Mouse (Mus musculus) left cerebral cortex, adult 9 months (tissue): Measurements from ENCODE around the gene Cep112.
"Not testable (repeated sequence)": the region's sequence is repeated elsewhere in the genome, so short reads cannot be mapped to it uniquely, and the experiment has no call there.

Experiments used
- DNase-seq, 2 experiments: peaks; one replicate each; pipeline ENCODE4 v3.0.0; 2022; ENCODE audit warnings: low spot score in 2 of 2

Gene Cep112

DNA sequence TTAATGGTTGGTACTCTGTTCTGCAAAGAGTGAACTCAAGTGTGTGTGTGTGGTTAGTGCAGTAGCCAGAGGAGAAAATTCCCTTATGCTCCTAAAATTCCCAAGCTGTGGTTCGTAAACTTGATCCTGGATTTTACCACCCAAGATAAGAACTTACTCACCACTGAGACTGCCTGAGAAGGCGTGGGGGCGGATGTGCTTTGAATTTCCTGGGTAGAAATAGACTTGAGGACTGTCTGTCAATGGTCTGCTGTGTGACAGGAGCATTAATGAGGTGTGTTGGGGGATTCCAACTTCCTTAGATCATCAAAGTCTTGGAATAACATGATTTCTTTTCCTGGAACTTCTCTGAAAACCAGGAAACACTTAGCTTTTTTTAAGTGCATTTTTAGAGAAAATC, 374.7 kb downstream of the Cep112 start:
- peak in 1 of 2 experiments; percentile 10 for DNase-seq

DNA sequence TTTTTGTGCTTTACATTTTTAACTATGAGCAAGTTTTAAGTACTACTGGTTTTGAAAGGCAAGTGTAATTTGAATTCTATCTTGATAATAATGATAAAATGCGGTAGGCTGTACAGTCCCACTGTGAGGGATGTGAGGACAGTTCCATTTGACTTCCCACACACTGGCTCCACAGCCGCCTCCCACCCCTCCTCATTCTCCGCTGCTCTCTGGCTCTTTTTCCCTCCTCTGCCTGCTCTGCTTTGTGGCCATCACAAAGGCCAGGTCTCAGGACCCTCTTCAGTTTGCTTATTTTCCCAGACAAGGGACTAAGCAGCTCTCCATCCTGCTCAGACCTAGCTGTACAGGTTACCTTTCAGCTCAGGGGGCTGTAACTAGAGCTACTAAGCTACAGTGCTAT, 379.0 kb downstream of the Cep112 start:
- DNase-seq = no peak

DNA sequence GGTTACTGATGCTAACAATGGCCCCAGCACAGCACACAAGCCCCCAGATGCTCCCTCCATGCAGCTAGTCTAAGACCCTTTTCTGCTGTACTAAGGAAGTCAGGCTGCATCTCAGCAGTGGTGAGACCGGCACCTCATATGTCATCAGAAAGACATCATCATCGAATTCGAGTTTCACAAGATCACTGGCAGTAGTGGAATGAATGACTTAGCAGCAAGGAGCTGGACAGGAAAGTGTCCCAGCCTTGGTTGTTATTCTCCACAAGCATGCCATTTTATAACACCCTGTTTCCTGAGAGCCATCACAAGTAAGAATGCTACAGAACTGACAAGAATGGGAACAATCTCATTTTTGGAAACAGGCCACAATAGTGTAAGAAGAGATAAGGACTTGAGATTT, 381.0 kb downstream of the Cep112 start:
- DNase-seq = no peak

DNA sequence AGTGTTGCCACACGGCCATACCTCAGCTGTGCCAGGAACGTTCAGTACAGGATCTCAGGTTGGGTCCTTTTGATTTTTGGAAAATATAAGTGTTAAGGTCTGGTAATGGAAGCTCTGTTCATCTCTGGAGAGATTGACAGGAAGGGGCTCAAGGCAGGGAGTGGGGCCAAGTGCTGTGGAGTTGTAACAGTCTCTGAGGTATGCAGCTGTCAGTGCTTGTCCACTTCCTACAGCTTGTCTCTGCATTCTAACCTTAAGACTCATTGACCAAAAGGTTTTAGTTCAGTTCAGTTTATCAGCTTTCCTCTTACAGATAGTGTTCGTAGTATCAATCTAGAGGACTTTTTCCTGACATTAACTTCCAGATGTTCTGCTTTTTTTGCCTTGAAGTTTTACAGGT, 384.6 kb downstream of the Cep112 start:
- DNase-seq = no peak

DNA sequence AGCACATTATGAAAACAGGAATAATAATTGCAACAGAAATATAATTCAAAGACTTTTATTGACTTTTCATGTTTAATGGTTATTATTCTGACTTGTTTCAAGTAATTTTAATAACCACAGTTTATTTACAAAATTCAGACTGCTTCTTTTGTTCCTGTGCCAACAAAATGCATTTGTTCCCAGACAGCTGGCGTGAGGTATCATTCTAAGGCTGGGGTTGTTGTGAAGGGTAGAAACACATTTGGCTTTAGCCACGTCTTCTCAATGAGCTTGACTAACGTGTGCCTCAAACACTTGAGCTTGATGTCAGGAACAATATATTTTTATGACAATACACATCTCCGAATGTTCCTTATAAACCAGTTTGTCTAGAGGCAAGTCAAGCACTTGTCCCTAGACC, 396.8 kb downstream of the Cep112 start:
- DNase-seq = no peak

DNA sequence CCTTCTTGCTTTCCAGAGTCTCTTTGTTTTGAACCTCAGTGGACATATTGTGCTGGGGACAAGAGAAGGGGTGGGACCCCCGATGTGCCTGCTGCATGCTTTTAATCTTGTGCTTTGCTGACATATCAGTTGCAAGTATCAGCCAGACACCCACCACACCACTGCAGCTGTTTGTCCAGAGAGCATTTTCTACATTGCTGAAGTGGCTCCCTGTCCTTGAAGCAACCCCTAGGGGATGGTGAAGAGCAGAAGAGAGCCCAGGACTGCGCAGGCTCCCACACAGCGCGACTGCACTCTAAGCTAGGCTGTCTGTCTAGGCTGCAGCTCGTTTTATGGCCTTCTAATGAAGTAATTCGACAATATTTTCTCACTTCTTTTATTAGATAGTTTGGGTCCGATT, 397.3 kb downstream of the Cep112 start:
- no peak for DNase-seq

DNA sequence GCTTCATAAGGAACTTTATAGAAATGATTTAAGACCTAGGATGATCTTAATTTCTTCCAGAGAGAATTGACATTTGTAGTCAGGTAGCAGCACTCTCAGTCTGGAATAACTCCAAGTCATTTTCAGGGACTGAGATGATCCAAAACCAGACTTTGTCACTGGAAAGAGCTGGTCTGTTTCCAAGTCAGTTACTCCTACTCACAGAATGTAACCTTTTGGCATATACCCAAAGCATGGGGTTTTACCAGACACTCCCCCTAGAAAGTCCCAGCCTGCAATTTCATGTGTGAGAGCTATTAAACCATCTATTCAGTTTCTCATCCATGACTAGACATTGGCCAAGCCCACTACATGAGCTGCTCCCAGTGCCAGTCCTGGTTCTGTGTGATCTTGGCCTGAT, 402.3 kb downstream of the Cep112 start:
- DNase-seq = no peak

DNA sequence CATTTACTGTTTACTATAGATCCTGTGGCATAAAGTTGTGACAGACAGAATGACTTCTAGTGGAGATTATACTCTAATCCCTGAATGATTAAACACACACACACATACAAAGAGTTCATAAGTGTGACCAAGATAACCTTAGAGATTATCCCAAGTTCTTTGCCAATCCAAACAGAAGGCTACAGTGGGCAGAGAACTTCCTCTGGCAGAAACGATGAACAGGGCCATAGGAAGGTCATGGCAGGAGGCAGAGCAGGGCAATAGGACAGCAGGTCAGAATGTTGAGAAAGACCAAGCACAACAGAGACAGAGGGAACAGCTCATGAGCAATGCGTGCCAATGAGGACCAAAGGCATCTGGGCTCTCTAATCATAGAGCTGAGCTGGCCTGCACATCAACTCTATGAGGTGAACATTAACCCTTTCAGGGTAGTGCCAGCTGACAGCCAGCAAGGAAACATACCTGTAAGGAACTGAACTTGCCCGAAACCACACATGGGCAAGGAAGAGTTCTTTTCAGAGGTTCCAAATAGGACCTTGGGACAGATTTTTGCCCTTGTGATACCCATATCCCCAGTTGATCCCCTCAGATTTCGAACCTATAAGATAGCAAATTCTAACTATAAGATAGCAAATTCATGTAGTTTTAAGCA, 403.5 kb downstream of the Cep112 start:
- DNase-seq = no peak

DNA sequence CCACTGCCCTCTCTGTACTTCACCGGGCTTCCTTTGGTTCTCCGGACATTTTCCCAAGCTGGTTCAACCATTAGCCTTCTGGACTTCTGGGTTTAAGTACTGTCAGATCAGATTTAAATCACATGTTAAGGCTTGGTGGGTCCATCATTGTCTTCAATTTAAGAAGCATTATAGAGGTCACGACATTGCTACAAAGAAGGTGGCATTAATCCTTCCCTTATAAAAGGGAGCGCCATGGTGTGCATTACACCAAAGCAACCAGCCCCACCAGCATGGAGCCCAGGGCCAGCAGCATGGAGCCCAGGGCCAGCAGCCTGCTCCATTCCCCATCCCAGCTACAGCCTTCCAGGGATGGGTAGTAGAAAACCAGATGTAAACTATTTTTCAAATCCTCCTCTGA, 411.7 kb downstream of the Cep112 start:
- no peak for DNase-seq

DNA sequence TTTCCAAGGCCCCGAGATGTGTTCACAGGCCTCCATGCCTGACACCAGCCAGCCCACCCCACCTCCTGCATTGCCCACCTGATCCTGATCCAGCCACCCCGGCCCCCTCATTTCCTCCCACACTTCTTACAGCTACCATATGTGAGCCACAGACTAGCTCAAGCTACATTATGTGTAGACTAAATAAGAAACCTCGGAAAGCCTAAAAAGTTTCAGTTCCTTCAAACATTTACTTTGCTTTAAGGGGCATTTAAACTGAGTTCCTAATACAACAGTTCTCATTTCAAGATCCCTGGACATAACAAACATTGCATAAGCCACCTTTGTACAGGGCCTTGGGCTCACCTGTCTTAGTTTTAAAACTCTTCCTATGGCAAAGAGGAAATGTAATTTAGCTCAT, 415.2 kb downstream of the Cep112 start:
- DNase-seq = no peak

DNA sequence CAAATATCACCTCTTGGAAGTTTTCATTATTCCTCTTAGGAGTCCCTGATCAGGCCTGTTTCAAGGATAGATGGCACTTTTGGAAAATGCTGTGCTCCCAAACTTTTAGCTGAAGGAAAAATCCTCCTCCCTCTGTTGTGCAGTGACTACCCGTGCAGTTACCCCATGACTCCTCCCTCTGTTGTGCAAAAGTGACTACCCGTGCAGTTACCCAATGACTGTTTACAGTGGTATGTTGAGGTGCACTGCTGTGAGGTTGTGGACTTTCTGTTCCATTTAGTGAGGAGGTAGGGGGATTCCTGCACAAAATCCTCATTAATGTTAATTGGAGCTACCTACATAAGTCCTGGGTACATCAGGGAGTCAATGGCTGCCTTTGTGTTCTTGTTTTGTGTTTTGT, 417.8 kb downstream of the Cep112 start:
- no peak for DNase-seq

DNA sequence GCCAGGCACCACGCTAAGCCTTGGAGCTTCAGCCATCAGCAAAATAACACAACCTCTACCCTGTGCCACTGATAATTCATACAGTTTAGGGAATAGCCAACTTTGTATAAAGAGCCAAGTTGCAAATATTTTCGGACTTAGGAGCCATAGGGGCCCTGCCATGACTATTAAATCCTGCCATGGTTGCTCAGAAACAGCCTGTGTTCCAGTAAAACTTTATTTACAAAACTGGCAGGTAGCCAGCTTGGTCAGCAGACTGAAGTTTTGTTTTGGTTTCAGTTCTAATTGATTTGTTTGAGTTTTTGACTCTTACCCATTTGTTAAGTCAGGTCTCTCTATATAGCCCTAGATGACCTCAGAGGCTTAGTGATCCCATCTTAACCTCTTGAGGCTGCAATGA, 421.0 kb downstream of the Cep112 start:
- no peak for DNase-seq

DNA sequence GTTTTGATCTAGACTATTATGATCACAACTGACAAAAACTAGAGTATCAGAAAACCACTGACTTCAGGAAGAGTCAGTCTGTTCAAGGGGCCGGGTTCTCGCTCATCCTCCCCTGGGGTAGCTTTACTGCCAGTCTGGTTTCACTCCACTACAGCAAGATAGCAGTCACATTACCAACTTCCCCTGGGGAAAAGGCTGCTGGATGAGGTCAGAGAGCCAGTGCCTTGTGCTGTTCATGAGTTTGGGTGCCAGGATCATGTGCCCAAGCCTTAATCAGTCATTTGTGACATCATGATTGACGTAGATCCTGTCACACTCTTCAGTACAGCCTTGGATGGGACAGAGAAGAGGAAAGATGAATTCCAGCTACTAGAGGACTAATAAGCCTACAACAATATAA, 421.5 kb downstream of the Cep112 start:
- no peak for DNase-seq

DNA sequence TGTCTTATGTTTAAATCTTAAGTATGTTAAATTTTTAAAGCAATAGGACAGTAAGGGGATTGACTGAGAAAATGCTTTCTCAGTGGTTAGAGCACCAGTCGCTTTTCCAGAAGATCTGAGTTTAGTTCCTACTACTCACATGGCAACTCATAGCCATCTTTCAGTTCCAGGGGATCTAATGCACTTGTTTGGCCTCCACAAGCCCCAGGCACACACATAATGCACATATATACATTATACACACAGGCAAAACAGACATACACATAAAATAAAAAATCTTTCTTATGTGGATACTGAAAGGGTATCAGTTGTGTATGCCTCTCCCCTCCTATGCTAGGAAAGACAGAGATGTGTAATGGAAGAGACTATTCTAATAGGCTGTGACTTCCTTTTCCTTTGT, 426.8 kb downstream of the Cep112 start:
- no peak for DNase-seq

DNA sequence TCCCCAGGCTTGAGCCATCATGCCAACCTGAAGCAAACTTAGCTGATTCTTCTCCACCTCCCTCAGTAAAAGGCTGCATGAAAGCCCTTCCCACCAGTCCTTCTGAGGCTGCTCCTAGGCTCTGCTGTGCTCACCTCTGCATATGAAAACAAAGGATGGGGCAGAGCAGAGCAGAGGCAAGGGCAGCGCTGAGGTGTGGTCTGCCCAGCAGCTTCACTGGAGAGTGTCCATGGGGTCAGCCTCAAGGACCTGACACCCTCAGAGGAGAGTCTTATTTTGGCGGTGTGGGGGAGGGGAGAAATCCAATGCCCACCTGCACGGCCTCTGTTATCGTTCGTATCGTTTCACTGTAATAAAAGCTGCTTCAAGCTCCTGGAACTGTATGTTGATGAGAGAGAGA, 432.3 kb downstream of the Cep112 start:
- DNase-seq = no peak

DNA sequence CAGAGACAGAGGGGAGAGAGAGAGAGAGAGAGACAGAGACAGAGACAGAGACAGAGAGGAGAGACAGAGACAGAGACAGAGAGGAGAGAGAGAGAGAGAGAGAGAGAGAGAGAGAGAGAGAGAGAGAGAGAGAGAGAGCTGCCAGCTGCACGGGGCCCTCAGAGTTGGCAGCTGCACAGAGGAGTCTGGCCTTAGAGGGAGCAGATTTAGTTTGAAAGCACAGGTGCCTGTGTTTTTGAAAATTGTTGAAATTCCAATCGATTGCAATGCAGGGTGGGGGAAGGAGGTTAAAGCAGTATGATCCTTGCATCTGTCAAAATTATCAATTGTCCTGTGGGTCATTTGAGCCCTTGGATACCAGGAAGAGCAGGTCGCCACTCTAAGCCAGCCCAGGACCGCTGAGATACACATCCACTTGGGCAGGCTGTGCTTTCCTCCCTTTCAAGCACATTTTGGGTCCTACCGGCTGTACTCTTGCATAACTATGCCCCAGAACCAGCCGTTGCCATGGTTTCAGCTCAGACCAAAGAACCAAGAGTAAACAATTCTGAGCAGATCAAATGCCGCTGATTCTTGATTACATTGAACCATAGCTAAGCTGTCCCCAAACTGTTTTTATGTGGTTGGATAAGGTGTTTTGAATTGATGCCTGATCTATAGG, 432.8 kb downstream of the Cep112 start:
- peak; percentile 52 to 80 for DNase-seq

DNA sequence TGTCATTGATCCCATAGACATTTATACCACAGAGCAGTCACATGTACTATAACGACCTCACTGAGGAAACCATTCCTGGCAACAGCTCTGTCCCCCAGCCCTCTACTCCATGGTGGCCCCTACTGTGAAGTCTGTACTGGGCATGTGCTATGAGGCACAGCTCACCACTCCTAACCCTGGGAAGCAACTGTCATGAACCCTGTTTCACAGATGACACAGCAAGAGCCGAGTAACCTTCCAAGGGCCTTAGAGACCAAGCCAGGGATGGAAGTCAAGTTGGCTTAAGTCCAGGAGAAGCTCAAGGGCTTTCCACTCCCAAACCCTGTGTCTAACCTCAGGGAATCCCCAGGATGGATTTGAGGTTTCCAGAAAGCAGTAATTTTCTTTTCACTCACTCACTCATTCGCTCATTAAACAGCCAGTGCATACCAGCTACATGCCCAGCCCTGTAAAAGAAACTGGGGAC, 433.4 kb downstream of the Cep112 start:
- no peak for DNase-seq

DNA sequence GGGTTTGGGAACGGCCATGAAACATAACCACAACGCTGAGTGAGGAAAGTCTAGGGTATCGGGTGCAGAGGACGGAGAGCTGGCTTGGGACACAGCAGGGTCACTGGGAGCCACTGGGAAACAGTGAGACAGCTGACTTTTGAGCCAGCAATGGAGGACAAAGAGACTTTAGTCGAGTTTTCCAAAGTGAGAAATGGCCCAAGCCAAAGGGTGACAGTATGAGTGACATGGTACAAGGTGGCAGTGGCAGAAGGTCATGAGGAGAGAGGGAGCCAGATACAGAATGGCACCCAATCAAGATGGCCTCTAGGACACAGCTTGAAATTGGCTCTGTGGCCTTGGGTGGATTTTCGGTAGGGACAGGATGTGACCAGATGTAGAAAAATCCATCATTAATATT, 433.9 kb downstream of the Cep112 start:
- no peak for DNase-seq

DNA sequence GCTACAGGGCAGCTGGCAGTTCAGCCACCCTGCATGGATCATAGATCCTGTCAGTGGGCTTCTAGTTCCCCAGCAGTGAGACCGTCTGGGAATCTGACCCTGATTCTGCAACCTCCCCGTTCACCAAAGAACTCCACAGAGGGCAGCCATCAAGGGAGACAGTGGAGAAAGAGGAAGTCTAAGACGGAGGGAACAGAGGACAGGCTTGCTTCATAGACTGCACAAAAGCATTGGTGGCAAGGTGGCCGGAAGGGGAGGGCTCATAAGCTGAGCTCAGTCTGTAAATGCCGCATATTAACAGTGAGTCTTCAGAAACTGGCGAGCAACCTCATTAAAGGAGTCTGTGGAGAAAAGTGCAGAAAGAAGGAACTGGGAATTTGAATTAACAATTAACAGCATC, 437.4 kb downstream of the Cep112 start:
- DNase-seq = no peak

DNA sequence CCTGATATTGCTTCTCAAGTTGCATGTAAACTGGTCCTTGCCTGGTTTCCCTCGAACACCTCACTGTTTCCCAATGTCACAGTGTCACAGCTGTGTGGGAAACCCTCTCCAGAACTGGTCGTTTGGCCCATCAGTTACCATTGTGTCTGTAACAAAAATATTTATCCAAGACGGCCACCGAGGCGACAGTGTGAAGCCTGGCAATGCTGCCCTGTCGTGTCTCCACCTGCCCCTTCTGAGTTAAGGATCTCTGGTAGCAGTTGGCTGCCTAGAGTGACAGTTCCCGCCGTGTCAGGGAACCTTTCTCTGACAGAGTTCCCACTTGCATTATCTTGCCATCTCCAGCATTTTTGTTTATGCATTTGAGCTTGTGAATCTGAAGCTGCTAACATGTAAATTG, 440.8 kb downstream of the Cep112 start:
- no peak for DNase-seq

DNA sequence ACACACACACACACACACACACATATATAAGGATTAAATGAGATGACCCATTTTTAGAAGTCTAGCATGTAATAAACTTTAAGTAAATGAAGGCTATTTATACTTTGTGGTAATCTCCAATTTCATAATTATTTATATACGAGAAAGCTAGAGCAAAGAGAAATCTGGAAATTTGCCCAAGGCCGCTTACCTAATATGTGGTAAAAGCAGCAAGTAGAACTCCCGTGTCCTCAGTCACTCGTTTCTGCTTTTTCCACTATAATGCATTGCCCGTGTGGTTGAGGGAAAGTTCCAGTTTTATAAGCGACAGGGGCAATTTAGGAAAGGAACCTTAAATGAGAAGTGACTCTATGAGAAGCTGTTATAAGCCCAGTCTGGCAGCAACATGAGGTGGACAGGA, 442.5 kb downstream of the Cep112 start:
- DNase-seq = no peak

DNA sequence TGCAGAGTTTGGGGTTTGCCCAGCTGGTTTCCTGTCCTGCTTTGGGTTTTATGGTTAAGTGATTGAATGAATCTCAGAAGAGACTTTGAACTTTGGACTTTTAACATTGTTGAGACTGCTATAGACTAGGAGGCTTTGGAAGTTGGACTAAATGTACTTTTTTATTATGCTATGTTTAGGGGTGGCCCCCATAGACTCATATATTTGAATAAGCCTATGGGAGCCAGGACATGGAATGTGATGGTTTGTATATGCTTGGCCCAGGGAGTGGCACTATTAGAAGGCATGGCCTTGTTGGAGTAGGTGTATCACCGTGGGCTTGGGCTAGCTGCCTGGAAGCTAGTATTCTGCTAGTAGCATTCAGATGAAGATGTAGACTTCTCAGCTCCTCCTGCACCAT, 446.3 kb downstream of the Cep112 start:
- not testable (repeated sequence) for DNase-seq

DNA sequence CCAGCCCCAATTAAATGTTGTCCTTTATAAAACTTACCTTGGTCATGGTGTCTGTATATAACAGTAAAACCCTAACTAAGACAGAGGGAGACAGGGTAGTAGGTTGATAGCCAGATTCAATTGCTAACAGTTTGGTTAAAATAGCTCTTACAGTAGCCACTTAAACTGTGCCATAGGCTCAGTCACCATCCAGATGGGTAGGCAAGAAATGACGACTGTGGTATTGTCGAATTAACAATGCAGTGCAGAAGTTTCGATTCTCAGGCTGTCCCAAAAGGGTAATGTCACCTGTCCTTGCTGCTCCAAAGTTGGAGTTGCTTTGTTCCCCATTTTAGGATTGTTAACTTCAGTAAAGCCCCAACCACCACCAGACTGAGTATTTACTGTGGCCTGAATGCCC, 446.8 kb downstream of the Cep112 start:
- DNase-seq = no peak
